Mouse (Mus musculus) neural tube, embryonic 14.5 days (tissue): ENCODE results near the gene Plod3. TPM values are rescaled to one million over a fixed set of nuclear protein-coding genes. Genes with fewer than 3 reads are reported as not detected.

Experiments used
- ATAC-seq: fragments of 200-750 bp; cut with Nextera tagmentation; 2 replicates; pipeline ENCODE4 v1.8.0; 2017; ENCODE audit warnings: low read depth, mild to moderate bottlenecking, moderate TSS enrichment, moderate library complexity
- H3K27ac ChIP-seq: fragments of 300-500 bp; sonication (generic); 2 replicates; pipeline ENCODE4 v1.5.1; 2014; ENCODE audit warnings: low read depth, mild to moderate bottlenecking, control low read depth, low read length, moderate library complexity, mixed read lengths
- H3K27me3 ChIP-seq: fragments of 300-500 bp; sonication (generic); 2 replicates; pipeline ENCODE4 v1.6.1; 2014; ENCODE audit warnings: low read length; ENCODE audit not compliant: control insufficient read depth, insufficient read depth
- H3K36me3 ChIP-seq: fragments of 300-500 bp; sonication (generic); 2 replicates; pipeline ENCODE4 v1.6.1; 2014; ENCODE audit warnings: low read length, mixed read lengths; ENCODE audit not compliant: control insufficient read depth, insufficient read depth
- H3K4me1 ChIP-seq: fragments of 300-500 bp; sonication (generic); 2 replicates; pipeline ENCODE4 v1.6.1; 2014; ENCODE audit warnings: low read length; ENCODE audit not compliant: control insufficient read depth, insufficient read depth
- H3K4me2 ChIP-seq: fragments of 300-500 bp; sonication (generic); 2 replicates; pipeline ENCODE4 v1.6.1; 2014; ENCODE audit warnings: mild to moderate bottlenecking, low read depth, low read length, control low read depth
- H3K4me3 ChIP-seq: fragments of 300-500 bp; sonication (generic); 2 replicates; pipeline ENCODE4 v1.5.1; 2014; ENCODE audit warnings: low read depth, low read length, control low read depth, mixed read lengths
- H3K9ac ChIP-seq: fragments of 300-500 bp; sonication (generic); replicated peaks from 2 replicates; pipeline ENCODE4 v1.6.1; 2014; ENCODE audit warnings: low read depth, mild to moderate bottlenecking, control low read depth, low read length, mixed read lengths
- H3K9me3 ChIP-seq: fragments of 300-500 bp; sonication (generic); 2 replicates; pipeline ENCODE4 v1.6.1; 2016; ENCODE audit warnings: low read length; ENCODE audit not compliant: control insufficient read depth
- WGBS: fragments of 180-500 bp; shearing (Covaris S2); extraction: QIAGEN DNeasy Blood & Tissue Kit; methylation state at CpG from one replicate; pipeline ENCODE4 v1.1.7; 2014; 5-methylcytosine and 5-hydroxymethylcytosine counted together
- polyA plus RNA-seq: library from polyadenylated mRNA; unstranded; fragments of >200 nt; fragmentation: Nextera tagmentation; extraction: Ambion mirVana; gene quantifications from 2 replicates; pipeline ENCODE4 v1.2.1, GENCODE M21; 2014

The Plod3 gene
- polyA plus RNA-seq, 1 experiment from 2014 or later = 30.5 TPM

- no peak overlapping the region for H3K9ac ChIP-seq
- ATAC-seq = no peak
Measured at GRCm38 (mm10) chr5:136970703-136971102, 16.1 kb upstream of the Plod3 start.

GRCm38 (mm10) chr5:136973670-136974069 is 13.1 kb upstream of the Plod3 start:
- no peak for ATAC-seq

More at GRCm38 (mm10) chr5:136970703-136971102, 16.1 kb upstream of the Plod3 start:
- WGBS = 73% methylated on average over 1 of the region's 1 CpGs
- H3K4me1 ChIP-seq = no peaks in the 10 kb centered on the region
- no peak overlapping the region for H3K4me2 ChIP-seq
- H3K9me3 ChIP-seq = no peaks in the 10 kb centered on the region
- H3K27me3 ChIP-seq = no peaks in the 10 kb centered on the region
- H3K27ac ChIP-seq = no peak overlapping the region
- H3K4me3 ChIP-seq = no peak overlapping the region
- peaks cover 7% of the 10 kb centered on the region for H3K36me3 ChIP-seq

GRCm38 (mm10) chr5:136977769-136978168 is 9.1 kb upstream of the Plod3 start:
- Histone ChIP-seq H3K9me3 (no peaks in the 10 kb centered on the region), H3K36me3 (peaks cover 11% of the 10 kb centered on the region), H3K27ac (no peak overlapping the region), H3K4me2 (no peak overlapping the region), H3K9ac (no peak overlapping the region), H3K4me3 (no peak overlapping the region), H3K4me1 (no peaks in the 10 kb centered on the region), H3K27me3 (no peaks in the 10 kb centered on the region)
- ATAC-seq = no peak
- WGBS = 81% methylated on average over 4 of the region's 4 CpGs

More at GRCm38 (mm10) chr5:136973670-136974069, 13.1 kb upstream of the Plod3 start:
- Histone ChIP-seq H3K4me3 (no peak overlapping the region), H3K4me1 (no peaks in the 10 kb centered on the region), H3K27me3 (no peaks in the 10 kb centered on the region), H3K9ac (no peak overlapping the region), H3K9me3 (no peaks in the 10 kb centered on the region), H3K36me3 (no peaks in the 10 kb centered on the region), H3K27ac (no peak overlapping the region), H3K4me2 (no peak overlapping the region)
- 81% methylated on average over 8 of the region's 8 CpGs for WGBS

- no peak overlapping the region for H3K4me2 ChIP-seq
- WGBS = 79% methylated on average over 2 of the region's 2 CpGs
- H3K9ac ChIP-seq = no peak overlapping the region
- H3K4me3 ChIP-seq = no peak overlapping the region
- peaks cover 11% of the 10 kb centered on the region for H3K36me3 ChIP-seq
- no peaks in the 10 kb centered on the region for H3K9me3 ChIP-seq
- no peak for ATAC-seq
- no peak overlapping the region for H3K27ac ChIP-seq
- no peaks in the 10 kb centered on the region for H3K4me1 ChIP-seq
- H3K27me3 ChIP-seq = no peaks in the 10 kb centered on the region
Measured at GRCm38 (mm10) chr5:136979762-136980161, 7.1 kb upstream of the Plod3 start.

- H3K4me1 ChIP-seq = peaks cover 4% of the 10 kb centered on the region; the same call in 1 of the 2 replicates
- H3K27ac ChIP-seq = no peak overlapping the region
- ATAC-seq = no peak
- WGBS = 91% methylated on average over 8 of the region's 8 CpGs
- no peak overlapping the region for H3K9ac ChIP-seq
- peaks cover 11% of the 10 kb centered on the region for H3K36me3 ChIP-seq
- H3K4me3 ChIP-seq = no peak overlapping the region
- H3K4me2 ChIP-seq = no peak overlapping the region
- no peaks in the 10 kb centered on the region for H3K9me3 ChIP-seq
- H3K27me3 ChIP-seq = no peaks in the 10 kb centered on the region
Measured at GRCm38 (mm10) chr5:136980974-136981373, 5.8 kb upstream of the Plod3 start.

- H3K9ac ChIP-seq = no peak overlapping the region
- no peak overlapping the region for H3K4me2 ChIP-seq
- no peak overlapping the region for H3K27ac ChIP-seq
- 52% methylated on average over 15 of the region's 16 CpGs for WGBS
- no peak for ATAC-seq
- H3K9me3 ChIP-seq = no peaks in the 10 kb centered on the region
- H3K36me3 ChIP-seq = peaks cover 11% of the 10 kb centered on the region
- H3K27me3 ChIP-seq = no peaks in the 10 kb centered on the region
- peaks cover 7% of the 10 kb centered on the region; the same call in 1 of the 2 replicates for H3K4me1 ChIP-seq
- no peak overlapping the region for H3K4me3 ChIP-seq
Measured at GRCm38 (mm10) chr5:136982338-136982930, 4.4 kb upstream of the Plod3 start.

GRCm38 (mm10) chr5:136984828-136985227 is 2.0 kb upstream of the Plod3 start:
- ATAC-seq = no peak
- peaks cover 14% of the 10 kb centered on the region for H3K36me3 ChIP-seq
- H3K4me1 ChIP-seq = peaks cover 10% of the 10 kb centered on the region
- no peaks in the 10 kb centered on the region for H3K9me3 ChIP-seq
- H3K27me3 ChIP-seq = no peaks in the 10 kb centered on the region
- no peak overlapping the region for H3K4me2 ChIP-seq
- no peak overlapping the region for H3K9ac ChIP-seq
- 59% methylated on average over 14 of the region's 14 CpGs for WGBS
- no peak overlapping the region for H3K27ac ChIP-seq
- H3K4me3 ChIP-seq = no peak overlapping the region

GRCm38 (mm10) chr5:136987138-136987933 is 517 bp downstream of the Plod3 start:
- peak overlapping the region; percentile 58 for H3K4me2 ChIP-seq
- peak; percentile 67 for ATAC-seq
- peak overlapping the region; percentile 87 for H3K4me3 ChIP-seq
- WGBS = under 1% methylated on average over 67 of the region's 67 CpGs
- no peaks in the 10 kb centered on the region for H3K9me3 ChIP-seq
- H3K4me1 ChIP-seq = peaks cover 10% of the 10 kb centered on the region
- H3K27ac ChIP-seq = peak overlapping the region; percentile 94
- H3K27me3 ChIP-seq = no peaks in the 10 kb centered on the region
- H3K9ac ChIP-seq = peak overlapping the region; percentile 99
- H3K36me3 ChIP-seq = peaks cover 28% of the 10 kb centered on the region

GRCm38 (mm10) chr5:136987934-136988271 is 1.1 kb downstream of the Plod3 start, which contains the start of gene Znhit1:
Znhit1 (minus strand) TSS chr5:136988021.
- peaks cover 10% of the 10 kb centered on the region for H3K4me1 ChIP-seq
- H3K4me2 ChIP-seq = peak within 1 kb of the TSS; percentile 58
- H3K9me3 ChIP-seq = no peaks in the 10 kb centered on the region
- no peaks in the 10 kb centered on the region for H3K27me3 ChIP-seq
- H3K27ac ChIP-seq = peak within 1 kb of the TSS; percentile 94
- H3K4me3 ChIP-seq = peak within 1 kb of the TSS; percentile 87
- WGBS = under 1% methylated on average over 12 of the region's 12 CpGs
- peaks cover 31% of the 10 kb centered on the region for H3K36me3 ChIP-seq
- peak within 1 kb of the TSS; percentile 99 for H3K9ac ChIP-seq
- peak; percentile 6; the same call in 1 of the 2 replicates for ATAC-seq
